Mouse (Mus musculus) adrenal gland, adult 2 months (tissue): Measurements from ENCODE around the gene Gabrd. TPM values are rescaled to one million over a fixed set of nuclear protein-coding genes. Genes with fewer than 3 reads are reported as not detected.

Source experiments
- DNase-seq: peaks from one replicate; pipeline ENCODE4 v3.0.0; 2021
- polyA plus RNA-seq: library from polyadenylated mRNA; depleted of rRNA; stranded (reverse); fragments of >200 nt; gene quantifications from 2 replicates; pipeline ENCODE4 v1.2.3, GENCODE M21; 2012
- total RNA-seq, 2 experiments: library from RNA; stranded (reverse); gene quantifications; 2 replicates each; pipeline ENCODE4 v1.2.3; 2021

The Gabrd gene
- total and polyA plus RNA-seq, 3 experiments = 0.86 TPM; not detected in 2

GRCm38 (mm10) chr4:155382752-155383151, 15.2 kb downstream of the Gabrd start:
- DNase-seq = no peak

GRCm38 (mm10) chr4:155381974-155382373, 15.9 kb downstream of the Gabrd start:
- no peak for DNase-seq

- DNase-seq = no peak
Observed at GRCm38 (mm10) chr4:155371797-155372735, 25.8 kb downstream of the Gabrd start.

- peak; percentile 18 for DNase-seq
Observed at GRCm38 (mm10) chr4:155370737-155371715, 26.9 kb downstream of the Gabrd start.

- peak; percentile 81 for DNase-seq
Observed at GRCm38 (mm10) chr4:155368684-155369083, 29.2 kb downstream of the Gabrd start.

- no peak for DNase-seq
Observed at GRCm38 (mm10) chr4:155367739-155368138, 30.2 kb downstream of the Gabrd start.

- no peak for DNase-seq
Observed at GRCm38 (mm10) chr4:155366784-155367183, 31.1 kb downstream of the Gabrd start.

- no peak for DNase-seq
Observed at GRCm38 (mm10) chr4:155362443-155362842, 35.5 kb downstream of the Gabrd start.

GRCm38 (mm10) chr4:155361303-155361791, 36.6 kb downstream of the Gabrd start, which contains the start of gene Prkcz:
Gene Prkcz, minus strand, starts transcription at chr4:155361361.
- peak; percentile 91 for DNase-seq

- DNase-seq = no peak
Observed at GRCm38 (mm10) chr4:155360856-155361255, 37.1 kb downstream of the Gabrd start.

- no peak for DNase-seq
Observed at GRCm38 (mm10) chr4:155359560-155360464, 38.1 kb downstream of the Gabrd start.

GRCm38 (mm10) chr4:155357601-155358000, 40.3 kb downstream of the Gabrd start:
- no peak for DNase-seq

GRCm38 (mm10) chr4:155356354-155356753, 41.6 kb downstream of the Gabrd start:
- DNase-seq = no peak

- no peak for DNase-seq
Observed at GRCm38 (mm10) chr4:155354546-155354945, 43.4 kb downstream of the Gabrd start.

GRCm38 (mm10) chr4:155354035-155354434, 43.9 kb downstream of the Gabrd start:
- DNase-seq = no peak

- DNase-seq = no peak
Observed at GRCm38 (mm10) chr4:155352581-155352980, 45.3 kb downstream of the Gabrd start.

- DNase-seq = no peak
Observed at GRCm38 (mm10) chr4:155346350-155346749, 51.6 kb downstream of the Gabrd start.

- DNase-seq = peak; percentile 53
Observed at GRCm38 (mm10) chr4:155345608-155345953, 52.3 kb downstream of the Gabrd start.

GRCm38 (mm10) chr4:155344716-155345607, 53.0 kb downstream of the Gabrd start:
- peak; percentile 9 for DNase-seq

- no peak for DNase-seq
Observed at GRCm38 (mm10) chr4:155344299-155344600, 53.7 kb downstream of the Gabrd start.
